Mouse (Mus musculus): ENCODE results near the gene Gm10147. TPM values are rescaled to one million over a fixed set of nuclear protein-coding genes. Genes with fewer than 3 reads are reported as not detected.
"Not testable (repeated sequence)": the region's sequence is repeated elsewhere in the genome, so short reads cannot be mapped to it uniquely, and the experiment has no call there.

Gene Gm10147
- polyA plus RNA-seq (2012; rRNA removed) (not detected in 2 replicates), polyA plus RNA-seq (2014; fragmentation: Nextera tagmentation; extraction: Ambion mirVana) (not detected in 2 replicates)

- not testable (repeated sequence) for H3K27ac ChIP-seq; DNase-seq (ENCODE audit: low read depth in 3 of 3, low spot score in 3 of 3); ATAC-seq (ENCODE audit: insufficient read depth); H3K4me2 ChIP-seq (ENCODE audit: low read depth); H3K4me3 ChIP-seq (ENCODE audit: insufficient read depth in 1 of 2, low read depth in 2 of 2, low read length in 2 of 2); H3K36me3 ChIP-seq (replicated peaks; ENCODE audit: control insufficient read depth, insufficient read depth, low read depth); H3K9ac ChIP-seq (replicated peaks); H3K4me1 ChIP-seq (replicated peaks; ENCODE audit: control insufficient read depth in 2 of 2, insufficient read depth in 2 of 2, low read length in 1 of 2); H3K9me3 ChIP-seq (ENCODE audit: control insufficient read depth, low read length); H3K27me3 ChIP-seq (ENCODE audit: control insufficient read depth, insufficient read depth, low read length)
- WGBS (ENCODE audit: insufficient replicate concordance): no CpG with 5 or more reads among the region's 7 CpGs
Measured at GRCm38 (mm10) chrX:28607742-28608141, at the start of gene Gm10147. Gm10147 (minus strand) TSS chrX:28607842.

Small RNA genes lying within 50 kb of the gene (microRNA-seq; reads per million reads assigned to microRNA genes)
- not detected for gene Gm44499

Measured in liver, embryonic 14.5 days (tissue).